ENCODE assay signal across 30 mouse cellular contexts in genomic region chr8:127264691-127265470, GRCm38 (mm10).
A peak's percentile ranks its signal among the peaks of the same experiment; 100 is the strongest.
DNase-seq lines count a peak whose midpoint lies in the region; ATAC-seq lines count a peak whose summit lies in the region.
"Had no signal": no experiment of that assay in that cellular context is flagged by ENCODE, and none has a peak within 500 bp of the region (broad histone marks: within the 10 kb centered on the region; RNA-seq: fewer than 3 reads in every experiment).

No protein-coding gene starts in this region.

- peak; percentile 33; the same call in 1 of the 2 replicates for ATAC-seq in limb, embryonic 13.5 days (ENCODE audit: low FRiP score, low read depth)
- no peak for ATAC-seq in intestine, embryonic 15.5 days
- ATAC-seq: forebrain, postnatal 0 days; intestine, postnatal 0 days; midbrain, embryonic 13.5 days had no signal

- peaks cover 41% of the 10 kb centered on the region for H3K4me1 ChIP-seq in limb, embryonic 13.5 days
- H3K4me1 ChIP-seq in limb, embryonic 10.5 days: peaks cover 42% of the 10 kb centered on the region
- no peaks in the 10 kb centered on the region for H3K4me1 ChIP-seq in intestine, embryonic 15.5 days (replicated peaks)
- H3K4me1 ChIP-seq: megakaryocyte, embryonic 14.5 days had no signal

- no peaks in the 10 kb centered on the region for H3K27me3 ChIP-seq in limb, embryonic 13.5 days
- H3K27me3 ChIP-seq in limb, embryonic 10.5 days (ENCODE audit: low read depth, poor library complexity, severe bottlenecking): no peaks in the 10 kb centered on the region
- no peaks in the 10 kb centered on the region for H3K27me3 ChIP-seq in intestine, embryonic 15.5 days (replicated peaks)
- H3K27me3 ChIP-seq: forebrain, embryonic 12.5 days; hindbrain, embryonic 13.5 days; liver, embryonic 15.5 days; megakaryocyte, embryonic 14.5 days; neural tube, embryonic 15.5 days had no signal

- 79% methylated on average over 8 of the region's 8 CpGs for WGBS in limb, embryonic 13.5 days
- WGBS in limb, embryonic 10.5 days: 82% methylated on average over 8 of the region's 8 CpGs
- WGBS in intestine, embryonic 15.5 days: 85% methylated on average over 8 of the region's 8 CpGs

- H3K4me3 ChIP-seq in limb, embryonic 13.5 days: no peak overlapping the region
- H3K4me3 ChIP-seq in limb, embryonic 10.5 days: no peak overlapping the region
- no peak overlapping the region for H3K4me3 ChIP-seq in intestine, embryonic 15.5 days (replicated peaks)
- H3K4me3 ChIP-seq: erythroblast, embryonic 14.5 days; forebrain, embryonic 12.5 days; heart, embryonic 10.5 days; hindbrain, embryonic 13.5 days; left cerebral cortex, adult 2 months; liver, embryonic 15.5 days; megakaryocyte, embryonic 14.5 days; midbrain, embryonic 13.5 days; neural tube, embryonic 15.5 days had no signal

- H3K36me3 ChIP-seq in limb, embryonic 13.5 days: no peaks in the 10 kb centered on the region
- H3K36me3 ChIP-seq in limb, embryonic 10.5 days: no peaks in the 10 kb centered on the region
- no peaks in the 10 kb centered on the region for H3K36me3 ChIP-seq in intestine, embryonic 15.5 days
- H3K36me3 ChIP-seq: forebrain, embryonic 12.5 days; heart, embryonic 10.5 days; hindbrain, embryonic 13.5 days; liver, embryonic 15.5 days; midbrain, embryonic 13.5 days; neural tube, embryonic 15.5 days had no signal

- DNase-seq in adrenal gland, postnatal 14 days: peak; percentile 12
- no peak for DNase-seq in adrenal gland, adult 8-10 months
- DNase-seq in limb, embryonic 10.5 days (ENCODE audit: low spot score): no peak
- DNase-seq in NIH3T3 (ENCODE audit: low read depth): peak; percentile 42
- DNase-seq in adrenal gland, postnatal 36 days: peak; percentile 10 to 22
- DNase-seq in cerebellum, adult 18-20 months: no peak
- DNase-seq: cerebellum, adult 9-10 months; embryo, embryonic 11 days; forebrain, postnatal 0 days; heart, postnatal 4 days; kidney, adult 9 months; kidney, postnatal 25 days; lung, postnatal 4 days; right cerebral cortex, postnatal 25 days; spleen, adult 18-20 months; thymus, adult 18-20 months; thymus, postnatal 25 days had no signal

- H3K9ac ChIP-seq in limb, embryonic 13.5 days: no peak overlapping the region
- no peak overlapping the region for H3K9ac ChIP-seq in intestine, embryonic 15.5 days
- H3K9ac ChIP-seq: forebrain, embryonic 12.5 days; forebrain, postnatal 0 days; hindbrain, embryonic 13.5 days; liver, embryonic 15.5 days; midbrain, embryonic 13.5 days; neural tube, embryonic 15.5 days had no signal

- no peak overlapping the region for H3K4me2 ChIP-seq in limb, embryonic 13.5 days (replicated peaks)
- no peak overlapping the region for H3K4me2 ChIP-seq in intestine, embryonic 15.5 days (replicated peaks)
- H3K4me2 ChIP-seq: forebrain, embryonic 12.5 days; hindbrain, embryonic 13.5 days; liver, embryonic 15.5 days; midbrain, embryonic 13.5 days; neural tube, embryonic 15.5 days had no signal

- H3K27ac ChIP-seq in limb, embryonic 13.5 days: no peak overlapping the region
- no peak overlapping the region for H3K27ac ChIP-seq in limb, embryonic 10.5 days
- no peak overlapping the region for H3K27ac ChIP-seq in intestine, embryonic 15.5 days
- H3K27ac ChIP-seq: forebrain, embryonic 12.5 days; heart, embryonic 10.5 days; hindbrain, embryonic 13.5 days; left cerebral cortex, adult 2 months; liver, embryonic 15.5 days; midbrain, embryonic 13.5 days; neural tube, embryonic 15.5 days; stomach, postnatal 0 days had no signal

- H3K9me3 ChIP-seq in limb, embryonic 13.5 days: no peaks in the 10 kb centered on the region
- H3K9me3 ChIP-seq in limb, embryonic 10.5 days (replicated peaks): no peaks in the 10 kb centered on the region
- H3K9me3 ChIP-seq in intestine, embryonic 15.5 days: no peaks in the 10 kb centered on the region
- H3K9me3 ChIP-seq: forebrain, embryonic 12.5 days; heart, embryonic 10.5 days; liver, embryonic 15.5 days; neural tube, embryonic 15.5 days had no signal

Comparison
In these comparisons a context has a peak if more than half of its experiments do, and no peak if none do; other contexts are left out.
1. DNase-seq: peak in adrenal gland, postnatal 14 days (single experiment), NIH3T3 (single experiment) and adrenal gland, postnatal 36 days (2 of 2); none in adrenal gland, adult 8-10 months (single experiment), limb, embryonic 10.5 days (single experiment) and cerebellum, adult 18-20 months (0 of 2).